Mouse (Mus musculus) erythroblast, embryonic 14.5 days (primary cell): Measurements from ENCODE around the gene Kcnj9.

Source experiments
- GATA1 ChIP-seq: IDR thresholded peaks from 2 replicates; pipeline ENCODE4 v1.6.1; 2012; ENCODE audit warnings: low read length, inconsistent platforms, mixed read lengths
- TAL1 ChIP-seq: IDR thresholded peaks from 3 replicates; pipeline ENCODE4 v1.6.1; 2012; ENCODE audit warnings: low read length, inconsistent platforms, mixed read lengths

GRCm38 (mm10) chr1:172297611-172298537, 31.2 kb downstream of the Kcnj9 start, which contains the start of gene Atp1a2:
- no peak for TF ChIP-seq GATA1
- TF ChIP-seq TAL1 = no peak
